Mouse (Mus musculus) neutrophil, adult 5-6 weeks (primary cell): ENCODE results near the gene Retreg2. TPM values are rescaled to one million over a fixed set of nuclear protein-coding genes. Genes with fewer than 3 reads are reported as not detected.

ENCODE experiments used
- total RNA-seq: library from RNA; stranded (forward); fragments of 200-1000 nt; gene quantifications from 2 replicates; pipeline ENCODE4 v1.2.3, GENCODE M21; 2017

Retreg2 gene
- total RNA-seq, 1 experiment from 2014 or later, result 85.1 TPM

Other genes with a start within 250 kb of the Retreg2 start
- gene Cryba2, start 249.6 kb upstream of the Retreg2 start, total RNA-seq, result not detected in 2 replicates
- gene Cfap65, start 207.2 kb upstream of the Retreg2 start, total RNA-seq, result not detected in 2 replicates
- gene Ihh, start 191.1 kb upstream of the Retreg2 start, total RNA-seq, result not detected in 2 replicates
- 8.3 and 8.5 TPM in 2 replicates for gene Nhej1, start 17.6 kb upstream of the Retreg2 start, total RNA-seq
- 0.37 TPM in 1 of 2 replicates, not detected in the other for gene Slc23a3, start 8.9 kb upstream of the Retreg2 start, total RNA-seq
- 126 and 131 TPM in 2 replicates for gene Cnppd1, start 67 bp upstream of the Retreg2 start, total RNA-seq
- 62.7 and 63.7 TPM in 2 replicates for gene Zfand2b, start 25.9 kb downstream of the Retreg2 start, total RNA-seq
- 2.1 and 3.2 TPM in 2 replicates for gene Abcb6, start 37.6 kb downstream of the Retreg2 start, total RNA-seq
- 59.0 and 64.9 TPM in 2 replicates for gene Ankzf1, start 49.4 kb downstream of the Retreg2 start, total RNA-seq
- 18.2 and 26.2 TPM in 2 replicates for gene Atg9a, start 49.4 kb downstream of the Retreg2 start, total RNA-seq
- gene Glb1l, start 68.0 kb downstream of the Retreg2 start, total RNA-seq, result 13.3 and 16.2 TPM in 2 replicates
- gene Stk16, start 68.1 kb downstream of the Retreg2 start, total RNA-seq, result 60.2 and 75.4 TPM in 2 replicates
- 77.0 and 83.7 TPM in 2 replicates for gene Tuba4a, start 77.1 kb downstream of the Retreg2 start, total RNA-seq
- not detected in 2 replicates for gene A630095N17Rik, start 89.3 kb downstream of the Retreg2 start, total RNA-seq
- 39.7 and 54.4 TPM in 2 replicates for gene Dnajb2, start 93.6 kb downstream of the Retreg2 start, total RNA-seq
- not detected in 2 replicates for gene Ptprn, start 121.7 kb downstream of the Retreg2 start, total RNA-seq
- gene Resp18, start 135.6 kb downstream of the Retreg2 start, total RNA-seq, result not detected in 2 replicates
- gene Dnpep, start 175.2 kb downstream of the Retreg2 start, total RNA-seq, result 33.1 and 39.0 TPM in 2 replicates
- gene Des, start 217.6 kb downstream of the Retreg2 start, total RNA-seq, result not detected in 2 replicates
- not detected in 2 replicates for gene Speg, start 232.5 kb downstream of the Retreg2 start, total RNA-seq